Mouse (Mus musculus) urinary bladder, postnatal 25 days (tissue): ENCODE data around the gene Amn.

Experiments used
- DNase-seq: peaks from one replicate; pipeline ENCODE4 v3.0.0; 2022; ENCODE audit warnings: low spot score

The Amn gene

DNA sequence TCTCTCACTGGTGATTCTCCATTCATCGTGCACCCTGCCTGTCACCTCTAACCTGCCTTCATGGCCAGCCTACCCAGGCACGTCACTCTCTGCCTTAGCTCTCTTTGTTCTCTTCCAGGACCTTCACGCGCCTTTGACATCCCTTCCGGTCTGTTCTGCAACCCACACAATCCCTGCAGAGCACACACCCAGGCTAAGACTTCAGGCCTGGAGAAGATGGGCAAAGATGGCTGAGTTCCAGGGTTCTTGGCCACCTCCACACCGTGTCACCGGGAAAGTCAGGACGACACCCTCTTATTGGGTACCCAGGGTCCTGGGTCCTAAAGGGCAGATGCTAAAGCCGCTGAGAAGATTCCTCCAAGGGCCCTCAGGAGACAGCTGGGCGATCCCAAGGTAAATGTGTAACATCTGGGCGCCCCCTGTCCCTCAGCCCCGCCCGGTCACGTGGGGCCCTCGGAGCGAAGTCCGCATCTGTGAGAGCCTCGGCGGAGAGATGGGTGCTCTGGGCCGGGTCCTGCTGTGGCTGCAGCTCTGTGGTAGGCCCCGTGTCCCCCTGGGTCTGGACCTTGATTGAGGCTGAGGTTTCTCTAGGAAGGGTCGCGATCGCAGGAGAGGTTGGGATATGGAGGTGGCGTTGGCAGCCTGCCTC is at the start of gene Amn:
Amn (plus strand) TSS at position 467 of the 649 bp plus-strand sequence.
- no peak for DNase-seq

GRCm38 (mm10) chr12:111225197-111225780 is 45.6 kb upstream of the Amn start:
- no peak for DNase-seq

DNA sequence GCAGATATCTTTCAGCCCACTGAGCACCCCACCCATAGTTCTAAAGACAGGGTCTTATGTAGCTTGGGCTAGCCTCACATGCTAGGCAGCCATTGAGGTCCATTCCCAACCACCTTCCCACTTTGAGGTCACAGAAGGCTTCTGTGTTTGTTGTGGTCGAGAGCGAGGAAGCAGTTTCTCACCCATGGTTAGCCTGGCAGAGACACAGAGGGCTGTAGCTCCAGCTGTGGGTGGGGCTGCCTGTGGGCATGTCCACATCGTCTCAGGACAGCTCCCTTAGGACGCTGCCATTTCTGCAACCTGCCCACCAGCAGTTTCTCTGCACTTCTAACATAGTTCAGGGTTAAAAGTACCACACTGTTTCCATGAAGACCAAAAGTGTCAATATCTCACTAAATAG is 43.5 kb upstream of the Amn start:
- no peak for DNase-seq

GRCm38 (mm10) chr12:111228488-111228887 is 42.4 kb upstream of the Amn start:
- DNase-seq: no peak

- no peak for DNase-seq
Observed at GRCm38 (mm10) chr12:111230793-111231192, 40.1 kb upstream of the Amn start.

GRCm38 (mm10) chr12:111233798-111234197 is 37.1 kb upstream of the Amn start:
- DNase-seq: no peak

DNA sequence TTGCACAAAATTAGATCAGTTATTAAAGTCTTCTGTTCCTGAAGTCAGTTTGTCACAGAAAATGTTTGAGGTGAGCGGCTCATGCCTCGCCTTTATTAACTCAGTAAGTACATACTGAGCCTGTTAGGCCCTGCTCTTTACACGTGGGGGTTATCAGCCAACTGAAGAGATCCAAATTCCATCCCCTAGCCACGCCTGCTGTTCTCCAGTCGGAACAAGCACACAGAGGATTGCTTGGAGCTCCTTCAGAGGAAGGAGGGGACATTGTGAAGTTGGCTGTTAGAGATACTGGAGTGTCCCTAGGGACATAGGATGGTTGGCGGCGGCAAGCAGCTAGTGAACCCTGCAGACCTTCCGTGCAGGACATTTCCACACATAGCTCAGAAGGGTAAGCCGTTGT is 36.5 kb upstream of the Amn start:
- no peak for DNase-seq

- no peak for DNase-seq
Observed at GRCm38 (mm10) chr12:111235631-111236030, 35.3 kb upstream of the Amn start.

DNA sequence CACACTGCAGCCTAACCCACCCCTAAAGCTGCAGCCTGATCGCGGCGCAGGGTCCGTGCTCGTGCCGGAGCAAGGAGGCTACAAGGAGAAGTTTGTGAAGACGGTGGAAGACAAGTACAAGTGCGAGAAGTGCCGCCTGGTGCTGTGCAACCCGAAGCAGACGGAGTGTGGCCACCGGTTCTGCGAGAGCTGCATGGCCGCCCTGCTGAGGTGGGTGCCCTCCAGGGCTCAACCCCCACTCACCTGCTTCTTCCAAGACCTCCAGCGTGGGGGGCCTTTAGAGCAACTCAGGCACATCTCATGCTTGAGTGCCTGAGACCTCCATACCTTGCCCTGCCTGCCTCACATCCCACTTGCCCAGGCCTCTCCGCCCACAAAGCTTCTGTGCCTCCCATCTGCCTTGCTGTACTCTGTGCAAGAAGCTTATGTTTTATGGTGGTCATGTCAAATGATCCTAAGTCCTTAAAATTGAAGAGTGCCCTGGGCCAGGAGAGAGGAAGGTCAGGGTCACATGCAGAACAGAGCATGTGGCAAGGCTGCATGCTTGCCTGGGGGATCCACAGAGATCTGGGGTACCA is 33.2 kb upstream of the Amn start:
- DNase-seq: no peak

GRCm38 (mm10) chr12:111238345-111238744 is 32.5 kb upstream of the Amn start:
- no peak for DNase-seq

DNA sequence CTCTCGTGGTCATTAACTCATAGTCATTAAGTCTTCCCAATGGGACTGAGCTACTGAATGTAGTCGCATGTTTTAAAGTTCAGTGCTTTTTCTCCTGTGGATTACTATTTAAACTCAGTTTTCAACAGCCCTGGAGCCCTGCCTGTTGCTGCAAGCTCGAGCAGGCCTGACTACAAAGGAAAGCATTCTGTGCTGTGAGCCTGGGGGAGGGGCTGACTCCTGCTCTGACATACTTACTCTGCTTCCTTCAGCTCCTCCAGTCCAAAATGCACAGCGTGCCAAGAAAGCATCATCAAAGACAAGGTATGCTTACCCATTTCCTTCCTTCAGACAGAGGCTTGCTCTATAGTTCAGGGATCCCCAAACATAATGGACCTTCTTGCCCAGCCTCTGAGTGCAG is 32.1 kb upstream of the Amn start:
- DNase-seq: peak; percentile 58

DNA sequence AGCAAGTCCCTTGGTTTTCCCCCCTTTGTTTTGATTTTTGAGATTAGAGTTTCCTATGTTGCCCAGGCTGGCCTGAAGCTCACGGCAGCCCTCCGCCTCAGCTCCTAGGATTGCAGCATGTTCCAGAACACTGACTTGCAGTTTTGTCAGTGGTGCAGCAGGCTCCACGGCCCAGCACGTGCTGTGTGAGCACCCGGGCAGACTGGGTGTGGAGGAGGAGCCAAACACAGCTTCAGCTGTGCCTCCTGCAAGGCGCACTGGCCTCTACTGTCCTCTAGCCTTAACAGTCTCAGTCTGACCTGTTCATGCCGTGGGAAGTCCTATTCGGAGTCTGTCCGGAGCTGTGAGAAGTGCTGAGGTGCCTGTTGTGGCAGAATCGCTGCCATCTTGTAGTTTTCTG is 31.0 kb upstream of the Amn start:
- no peak for DNase-seq

DNA sequence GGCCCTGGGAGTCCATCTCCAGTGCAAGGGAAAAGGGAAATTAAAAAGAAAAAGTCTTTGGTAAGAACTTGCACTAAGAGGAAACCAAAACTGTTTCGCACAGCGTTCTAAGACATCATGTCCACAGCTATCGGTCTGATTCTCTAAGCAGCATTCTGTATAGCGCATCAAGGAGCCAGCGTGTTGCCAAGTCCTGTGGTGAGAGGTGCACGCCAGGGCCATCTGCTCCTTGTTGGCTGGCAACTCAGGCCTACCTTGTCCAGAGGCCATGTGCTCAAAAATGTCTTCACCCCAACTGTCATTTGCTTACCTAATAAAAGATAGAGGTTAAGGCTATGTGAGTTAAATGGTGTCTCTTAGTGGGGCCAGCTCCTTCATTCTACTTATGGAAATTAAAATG is 29.0 kb upstream of the Amn start:
- DNase-seq: no peak

- DNase-seq: no peak
Observed at GRCm38 (mm10) chr12:111242346-111242745, 28.5 kb upstream of the Amn start.

GRCm38 (mm10) chr12:111243733-111244132 is 27.2 kb upstream of the Amn start:
- no peak for DNase-seq

DNA sequence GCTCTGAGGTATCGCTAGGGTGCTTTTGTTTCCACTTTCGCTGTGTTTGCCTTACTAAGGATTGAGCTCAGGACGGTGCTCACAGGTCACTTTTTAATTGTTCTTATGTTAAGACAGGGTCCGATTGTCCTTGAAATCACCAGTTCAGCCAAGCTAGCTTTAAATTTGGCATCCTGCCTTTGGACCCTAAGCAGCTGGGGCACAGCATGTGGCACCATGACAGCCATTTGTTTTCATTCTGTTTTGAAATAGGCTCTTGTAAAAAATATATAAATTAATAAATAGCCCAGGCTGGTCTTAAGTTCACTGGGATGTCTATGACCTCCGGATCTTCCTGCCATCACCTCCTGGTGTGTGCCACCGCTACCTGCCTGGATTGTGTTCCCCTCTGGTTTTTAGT is 25.8 kb upstream of the Amn start:
- no peak for DNase-seq

- no peak for DNase-seq
Observed at GRCm38 (mm10) chr12:111246808-111247464, 24.0 kb upstream of the Amn start.

DNA sequence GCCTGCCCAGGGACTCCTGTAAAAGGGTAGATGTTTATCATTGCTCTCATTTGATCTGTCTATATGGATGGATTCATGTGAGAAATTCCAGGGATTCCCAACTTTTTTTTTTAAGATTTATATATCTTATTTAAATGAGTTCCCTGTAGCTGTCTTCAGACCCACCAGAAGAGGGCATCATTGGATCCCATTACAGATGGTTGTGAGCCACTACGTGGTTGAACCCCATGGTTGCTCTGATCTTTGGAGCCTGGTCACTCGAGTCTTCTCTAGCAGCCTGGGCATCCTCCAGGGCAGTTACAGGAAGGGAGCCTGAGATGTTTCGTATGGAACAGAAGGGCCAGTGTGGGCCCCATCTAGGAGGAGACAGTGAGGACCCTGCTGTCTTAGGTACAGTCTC is 21.8 kb upstream of the Amn start:
- no peak for DNase-seq

DNA sequence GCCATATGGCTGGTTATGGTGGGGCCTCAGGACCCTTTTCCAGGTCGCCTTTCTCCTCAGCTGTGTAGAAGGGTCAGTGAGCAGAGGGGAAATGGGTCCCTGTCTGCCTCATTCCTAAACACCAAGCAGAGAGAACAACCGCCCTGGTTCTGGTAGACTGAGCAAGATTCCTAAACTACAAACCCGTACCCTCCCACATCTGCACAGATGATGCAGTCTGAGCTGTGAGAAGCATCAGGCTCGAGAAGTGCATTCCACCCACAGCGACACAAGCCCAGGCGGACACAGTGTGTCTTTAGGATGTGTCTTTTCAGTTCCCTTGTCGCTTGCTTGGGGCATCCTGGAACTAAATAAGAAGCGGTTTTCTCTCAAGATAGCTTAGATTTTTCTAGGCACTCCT is 20.8 kb upstream of the Amn start:
- no peak for DNase-seq

- no peak for DNase-seq
Observed at GRCm38 (mm10) chr12:111251227-111251626, 19.7 kb upstream of the Amn start.

DNA sequence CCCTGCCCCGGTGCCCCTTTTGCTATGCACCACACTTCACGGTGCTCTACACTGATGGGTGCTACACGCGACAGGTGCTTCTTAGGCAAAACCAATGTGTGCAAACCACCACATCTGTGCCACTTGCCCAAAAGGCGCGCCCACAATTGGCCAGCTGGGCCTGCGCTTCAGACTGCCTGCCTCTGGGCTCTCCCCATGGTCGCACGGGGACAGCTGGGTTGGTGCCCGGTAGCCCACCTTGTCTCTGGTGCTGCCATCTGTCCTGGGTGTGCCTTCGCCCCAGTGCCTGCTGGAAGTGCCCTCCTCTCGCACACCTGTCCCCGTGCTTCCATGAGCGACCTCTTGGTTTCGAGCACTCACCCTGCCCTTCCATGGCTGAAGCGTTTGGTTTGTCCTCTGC is 7.2 kb upstream of the Amn start:
- no peak for DNase-seq

GRCm38 (mm10) chr12:111265212-111265611 is 5.7 kb upstream of the Amn start:
- no peak for DNase-seq

DNA sequence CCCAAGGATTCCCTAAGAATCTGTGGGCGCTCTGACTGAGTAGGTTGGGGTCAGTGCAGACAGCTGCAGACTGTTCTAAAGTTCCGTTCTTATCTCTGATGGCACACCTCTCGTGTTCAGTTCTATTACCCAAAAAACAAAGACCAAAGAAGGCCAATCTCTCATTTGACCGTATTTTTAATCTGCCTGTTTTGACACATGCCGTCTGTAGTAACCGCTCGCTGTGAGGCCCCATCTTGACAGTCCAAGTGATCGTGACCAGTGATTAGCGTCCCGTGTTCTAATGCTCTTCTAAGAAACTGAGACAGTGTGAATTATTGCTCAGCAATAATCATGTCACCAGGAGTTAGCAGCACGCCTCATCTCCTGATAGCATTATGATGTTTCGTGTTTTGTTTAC is 4.3 kb upstream of the Amn start:
- no peak for DNase-seq
